Mouse (Mus musculus): Measurements from ENCODE around the gene Bfar. TPM values are rescaled to one million over a fixed set of nuclear protein-coding genes. Genes with fewer than 3 reads are reported as not detected.
"Not testable (repeated sequence)": the region's sequence is repeated elsewhere in the genome, so short reads cannot be mapped to it uniquely, and the experiment has no call there.

Bfar gene
- polyA plus RNA-seq, 1 experiment from 2014 or later, result 44.9 TPM

- Histone ChIP-seq H3K4me2 (replicated peaks) (no peak overlapping the region), H3K4me1 (0 out of 2 replicates have a peak, but pooled peaks cover 4% of the 10 kb centered on the region), H3K4me3 (no peak overlapping the region), H3K27ac (no peak overlapping the region), H3K36me3 (no peaks in the 10 kb centered on the region), H3K27me3 (replicated peaks) (no peaks in the 10 kb centered on the region), H3K9ac (no peak overlapping the region), H3K9me3 (no peaks in the 10 kb centered on the region)
- no peak for ATAC-seq (ENCODE audit: low FRiP score, low read depth)
- 84% methylated on average over 4 of the region's 4 CpGs for WGBS
Observed at GRCm38 (mm10) chr16:13729428-13729827, 57.8 kb downstream of the Bfar start.

GRCm38 (mm10) chr16:13730285-13731255 lies 58.9 kb downstream of the Bfar start, which contains the start of gene Pla2g10:
TSS of gene Pla2g10 (minus strand) at chr16:13730983.
- Histone ChIP-seq H3K9me3 (no peaks in the 10 kb centered on the region), H3K27me3 (replicated peaks) (no peaks in the 10 kb centered on the region), H3K36me3 (no peaks in the 10 kb centered on the region), H3K4me2 (replicated peaks) (peak within 1 kb of the TSS; percentile 49), H3K27ac (no peak within 1 kb of the TSS), H3K4me3 (no peak within 1 kb of the TSS), H3K9ac (no peak within 1 kb of the TSS), H3K4me1 (0 out of 2 replicates have a peak, but pooled peaks cover 4% of the 10 kb centered on the region)
- 12% methylated on average over 26 of the region's 26 CpGs for WGBS
- ATAC-seq (ENCODE audit: low FRiP score, low read depth), result 0 out of 2 replicates have a peak, but pooled peaks have one; percentile 61

GRCm38 (mm10) chr16:13732786-13733185 lies 61.1 kb downstream of the Bfar start:
- H3K36me3 ChIP-seq, result no peaks in the 10 kb centered on the region
- 0 out of 2 replicates have a peak, but pooled peaks cover 4% of the 10 kb centered on the region for H3K4me1 ChIP-seq
- no peak for ATAC-seq (ENCODE audit: low FRiP score, low read depth)
- no peak overlapping the region for H3K9ac ChIP-seq
- 88% methylated on average over 3 of the region's 3 CpGs for WGBS
- H3K4me3 ChIP-seq, result no peak overlapping the region
- H3K27ac ChIP-seq, result no peak overlapping the region
- H3K27me3 ChIP-seq (replicated peaks), result no peaks in the 10 kb centered on the region
- H3K4me2 ChIP-seq (replicated peaks), result no peak overlapping the region
- H3K9me3 ChIP-seq, result no peaks in the 10 kb centered on the region

GRCm38 (mm10) chr16:13733518-13734137 lies 62.0 kb downstream of the Bfar start:
- no peaks in the 10 kb centered on the region for H3K9me3 ChIP-seq
- no peak overlapping the region for H3K9ac ChIP-seq
- no peak; the same call in 1 of the 2 replicates for ATAC-seq (ENCODE audit: low FRiP score, low read depth)
- no peaks in the 10 kb centered on the region for H3K36me3 ChIP-seq
- no peaks in the 10 kb centered on the region for H3K27me3 ChIP-seq (replicated peaks)
- 22% methylated on average over 9 of the region's 9 CpGs for WGBS
- H3K4me3 ChIP-seq, result no peak overlapping the region
- 0 out of 2 replicates have a peak, but pooled peaks cover 4% of the 10 kb centered on the region for H3K4me1 ChIP-seq
- H3K27ac ChIP-seq, result no peak overlapping the region
- no peak overlapping the region for H3K4me2 ChIP-seq (replicated peaks)

GRCm38 (mm10) chr16:13735977-13736376 lies 64.3 kb downstream of the Bfar start:
- Histone ChIP-seq H3K27me3 (replicated peaks) (no peaks in the 10 kb centered on the region), H3K9me3 (no peaks in the 10 kb centered on the region), H3K27ac (no peak overlapping the region), H3K36me3 (no peaks in the 10 kb centered on the region), H3K4me2 (replicated peaks) (no peak overlapping the region), H3K4me3 (no peak overlapping the region), H3K4me1 (no peaks in the 10 kb centered on the region), H3K9ac (no peak overlapping the region)
- WGBS, result 77% methylated on average over 8 of the region's 8 CpGs
- no peak for ATAC-seq (ENCODE audit: low FRiP score, low read depth)

- not testable (repeated sequence) for H3K36me3 ChIP-seq; H3K4me3 ChIP-seq; H3K4me2 ChIP-seq (replicated peaks); H3K9me3 ChIP-seq; ATAC-seq (ENCODE audit: low FRiP score, low read depth); H3K4me1 ChIP-seq; H3K9ac ChIP-seq; H3K27ac ChIP-seq; H3K27me3 ChIP-seq (replicated peaks)
- 69% methylated on average over 4 of the region's 4 CpGs for WGBS
Observed at GRCm38 (mm10) chr16:13739044-13739443, 67.4 kb downstream of the Bfar start.

GRCm38 (mm10) chr16:13740844-13741243 lies 69.2 kb downstream of the Bfar start:
- no peak overlapping the region for H3K27ac ChIP-seq
- no peak overlapping the region for H3K4me3 ChIP-seq
- no peak overlapping the region for H3K9ac ChIP-seq
- no peak overlapping the region for H3K4me2 ChIP-seq (replicated peaks)
- H3K9me3 ChIP-seq, result no peaks in the 10 kb centered on the region
- H3K4me1 ChIP-seq, result no peaks in the 10 kb centered on the region
- H3K36me3 ChIP-seq, result no peaks in the 10 kb centered on the region
- H3K27me3 ChIP-seq (replicated peaks), result no peaks in the 10 kb centered on the region
- WGBS, result 66% methylated on average over 2 of the region's 2 CpGs
- ATAC-seq (ENCODE audit: low FRiP score, low read depth), result no peak

- no peaks in the 10 kb centered on the region for H3K4me1 ChIP-seq
- H3K4me3 ChIP-seq, result no peak overlapping the region
- no peak overlapping the region for H3K4me2 ChIP-seq (replicated peaks)
- ATAC-seq (ENCODE audit: low FRiP score, low read depth), result no peak
- H3K9me3 ChIP-seq, result no peaks in the 10 kb centered on the region
- H3K36me3 ChIP-seq, result no peaks in the 10 kb centered on the region
- no peaks in the 10 kb centered on the region for H3K27me3 ChIP-seq (replicated peaks)
- H3K9ac ChIP-seq, result no peak overlapping the region
- no peak overlapping the region for H3K27ac ChIP-seq
- WGBS, result 93% methylated on average over 8 of the region's 8 CpGs
Observed at GRCm38 (mm10) chr16:13747708-13748107, 76.0 kb downstream of the Bfar start.

GRCm38 (mm10) chr16:13748124-13748523 lies 76.5 kb downstream of the Bfar start:
- Histone ChIP-seq H3K36me3 (no peaks in the 10 kb centered on the region), H3K4me1 (no peaks in the 10 kb centered on the region), H3K27ac (no peak overlapping the region), H3K9me3 (no peaks in the 10 kb centered on the region), H3K4me2 (replicated peaks) (no peak overlapping the region), H3K4me3 (no peak overlapping the region), H3K9ac (no peak overlapping the region), H3K27me3 (replicated peaks) (no peaks in the 10 kb centered on the region)
- no peak for ATAC-seq (ENCODE audit: low FRiP score, low read depth)
- WGBS, result 69% methylated on average over 3 of the region's 3 CpGs

- 12% methylated on average over 10 of the region's 10 CpGs for WGBS
- H3K36me3 ChIP-seq; H3K4me3 ChIP-seq; ATAC-seq (ENCODE audit: low FRiP score, low read depth); H3K27ac ChIP-seq; H3K9me3 ChIP-seq; H3K4me2 ChIP-seq (replicated peaks); H3K4me1 ChIP-seq; H3K9ac ChIP-seq; H3K27me3 ChIP-seq (replicated peaks): not testable (repeated sequence)
Observed at GRCm38 (mm10) chr16:13748813-13749212, 77.2 kb downstream of the Bfar start.

- Histone ChIP-seq H3K4me2 (replicated peaks) (no peak overlapping the region), H3K27ac (no peak overlapping the region), H3K36me3 (no peaks in the 10 kb centered on the region), H3K4me3 (no peak overlapping the region), H3K9ac (no peak overlapping the region), H3K4me1 (no peaks in the 10 kb centered on the region), H3K9me3 (no peaks in the 10 kb centered on the region), H3K27me3 (replicated peaks) (no peaks in the 10 kb centered on the region)
- 53% methylated on average over 5 of the region's 5 CpGs for WGBS
- no peak for ATAC-seq (ENCODE audit: low FRiP score, low read depth)
Observed at GRCm38 (mm10) chr16:13749306-13749705, 77.6 kb downstream of the Bfar start.

GRCm38 (mm10) chr16:13749981-13750380 lies 78.3 kb downstream of the Bfar start:
- H3K27ac ChIP-seq, result no peak overlapping the region
- H3K36me3 ChIP-seq, result no peaks in the 10 kb centered on the region
- no peaks in the 10 kb centered on the region for H3K27me3 ChIP-seq (replicated peaks)
- H3K9me3 ChIP-seq, result no peaks in the 10 kb centered on the region
- ATAC-seq (ENCODE audit: low FRiP score, low read depth), result no peak
- H3K4me3 ChIP-seq, result no peak overlapping the region
- WGBS, result 72% methylated on average over 3 of the region's 3 CpGs
- 0 out of 2 replicates have a peak, but pooled peaks cover 2% of the 10 kb centered on the region for H3K4me1 ChIP-seq
- no peak overlapping the region for H3K9ac ChIP-seq
- no peak overlapping the region for H3K4me2 ChIP-seq (replicated peaks)
